Mouse (Mus musculus) cerebellum, adult 11-12 months (tissue): ENCODE results near the gene Iqcc.

Source experiments
- DNase-seq: peaks from one replicate; pipeline ENCODE4 v3.0.0; 2022

Gene Iqcc

GRCm38 (mm10) chr4:129576863-129577491 is 41.9 kb downstream of the Iqcc start:
- DNase-seq = peak; percentile 31

DNA sequence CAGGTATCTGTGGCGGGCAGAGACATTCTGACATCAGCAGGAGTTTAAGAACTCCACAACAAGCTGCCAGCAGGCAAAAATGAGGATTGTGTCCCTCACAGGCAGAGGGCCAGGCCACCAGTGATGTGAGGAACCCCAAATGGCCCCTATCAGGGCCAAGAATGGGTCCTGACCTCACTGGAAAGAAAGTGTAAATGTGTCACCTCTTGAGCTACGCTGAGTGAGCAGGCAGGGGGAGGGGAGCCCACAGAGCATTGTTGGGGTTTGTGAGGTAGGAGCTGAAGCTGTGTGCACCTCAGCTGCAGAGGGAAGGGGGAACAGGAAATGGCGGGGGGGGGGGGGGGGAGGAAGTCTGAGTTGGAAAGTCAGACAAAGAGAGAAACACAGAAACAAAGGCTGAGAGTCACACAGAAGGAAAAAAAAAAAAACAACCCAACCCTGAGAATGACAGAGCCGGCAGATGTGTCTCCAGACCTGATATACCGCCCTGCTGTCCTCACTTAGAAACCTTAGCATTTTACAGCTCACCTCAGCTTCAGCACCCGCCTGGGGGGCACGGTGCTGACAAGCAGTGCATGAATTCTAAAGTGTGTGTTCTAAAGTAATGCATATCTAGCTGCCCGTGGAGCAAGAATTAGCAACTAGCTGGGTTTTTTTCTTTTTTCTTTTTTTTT is 43.6 kb downstream of the Iqcc start:
- no peak for DNase-seq

DNA sequence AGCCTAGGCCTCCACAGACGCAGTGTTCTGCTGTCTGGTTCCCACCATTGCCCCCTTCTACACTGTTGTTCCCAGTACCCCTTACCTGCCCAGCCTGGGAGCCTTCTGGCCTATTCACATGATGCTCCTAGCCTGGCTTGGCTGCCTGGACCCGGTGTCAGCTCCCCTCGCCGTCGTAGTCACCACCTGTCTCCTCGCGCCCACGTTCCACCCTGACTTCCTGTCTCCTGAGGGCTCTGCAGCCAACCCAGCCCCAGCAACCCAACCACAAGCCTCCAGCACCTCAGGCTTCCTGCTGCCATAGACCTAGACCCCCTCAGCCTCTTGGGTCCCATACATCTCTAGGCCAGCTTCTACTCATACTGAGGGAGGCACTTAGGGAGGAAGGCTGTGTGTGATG is 45.5 kb downstream of the Iqcc start, which contains the start of gene Lck:
Lck (minus strand) TSS at position 212 of the 400 bp plus-strand sequence.
- DNase-seq = no peak

- no peak for DNase-seq
These were observed 45.9 kb downstream of the Iqcc start for GRCm38 (mm10) chr4:129573093-129573370.

DNA sequence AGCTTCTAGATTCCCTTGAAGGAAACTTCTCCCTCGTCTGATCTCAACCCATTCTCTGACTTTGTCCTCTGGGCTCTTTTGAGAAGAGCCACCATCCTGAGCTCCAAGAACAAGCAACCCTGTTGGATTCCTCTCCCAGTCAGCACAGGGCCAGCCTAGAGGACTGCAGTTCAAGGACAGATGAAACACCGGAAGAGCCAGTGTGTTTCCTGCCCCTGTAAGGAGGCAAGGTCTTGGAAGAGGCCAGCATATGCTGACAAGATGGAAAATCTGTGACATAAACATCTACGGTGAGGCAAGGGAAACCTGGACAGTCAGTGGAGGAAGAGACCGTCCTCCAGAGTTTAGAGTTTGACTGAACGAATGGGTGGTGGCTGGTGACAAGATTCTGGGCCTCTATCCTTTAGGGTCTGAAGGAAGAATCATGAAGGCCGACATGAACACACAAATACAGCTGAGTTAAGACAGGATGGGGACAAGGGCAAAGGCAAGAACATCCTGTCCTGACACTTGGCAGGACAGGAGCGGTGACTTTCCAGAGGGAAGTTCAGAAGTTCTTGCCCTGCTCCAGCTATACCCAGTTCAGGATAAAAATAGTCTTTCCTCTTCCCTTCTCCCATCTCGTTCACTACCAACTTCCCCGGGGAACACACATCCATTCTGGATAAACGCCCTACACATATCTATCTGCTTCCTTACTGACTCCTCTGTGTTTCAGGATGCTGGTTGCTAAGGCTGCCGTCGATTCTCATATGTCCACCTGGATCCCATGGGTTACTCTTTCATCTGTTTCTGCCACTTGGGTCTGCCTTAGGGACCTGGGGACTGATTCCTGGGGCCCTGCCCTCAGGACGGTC is 46.4 kb downstream of the Iqcc start:
- no peak for DNase-seq

GRCm38 (mm10) chr4:129571551-129572084 is 47.3 kb downstream of the Iqcc start:
- DNase-seq = no peak

DNA sequence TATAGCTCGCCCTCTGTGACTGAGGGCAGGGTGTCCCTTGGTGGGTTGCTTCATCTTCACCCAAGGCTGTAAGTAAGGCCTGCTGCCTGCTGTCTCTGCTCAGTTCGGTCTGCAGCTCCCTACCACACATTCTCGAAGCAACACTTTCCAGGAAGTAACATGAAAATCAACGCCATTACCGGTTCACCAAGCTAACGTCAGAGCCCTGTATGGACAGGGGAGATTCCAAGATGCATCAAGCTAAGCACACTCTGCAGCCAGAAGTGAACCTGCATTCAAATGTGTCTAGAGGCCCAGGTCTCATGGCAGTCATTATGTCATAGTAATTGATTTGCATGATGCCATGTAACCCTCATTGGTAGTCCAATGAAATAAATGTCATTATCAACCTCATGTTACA is 48.9 kb downstream of the Iqcc start:
- no peak for DNase-seq

DNA sequence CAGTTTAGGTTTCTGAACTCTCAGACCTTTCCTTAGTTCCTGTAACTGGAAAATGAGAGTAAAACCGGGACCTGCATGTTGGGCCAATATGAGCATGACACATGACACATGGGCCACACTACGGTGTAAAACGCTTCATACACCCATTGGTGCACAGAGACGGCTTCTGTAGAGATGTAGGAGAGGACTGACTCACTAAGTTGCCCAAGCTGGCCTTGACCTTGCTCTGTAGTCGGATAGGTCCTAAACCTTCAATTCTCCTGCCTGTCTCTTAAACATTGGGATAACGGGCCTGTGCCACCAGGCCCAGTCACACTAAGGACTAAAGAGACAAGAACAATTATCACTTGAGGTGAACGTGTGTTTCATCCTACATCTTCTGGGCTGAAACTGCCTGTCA is 50.5 kb downstream of the Iqcc start:
- no peak for DNase-seq

GRCm38 (mm10) chr4:129565139-129565538 is 53.8 kb downstream of the Iqcc start:
- no peak for DNase-seq
